Mouse (Mus musculus) testis, adult 2 months (tissue): Measurements from ENCODE around the gene Fmnl1. TPM values are rescaled to one million over a fixed set of nuclear protein-coding genes. Genes with fewer than 3 reads are reported as not detected.

Experiments
- H3K27ac ChIP-seq: fragments of 200-500 bp; 2 replicates; pipeline ENCODE4 v1.5.1; 2012; ENCODE audit warnings: low read depth, low read length; ENCODE audit not compliant: control insufficient read depth, insufficient read depth
- H3K27me3 ChIP-seq: fragments of 200-500 bp; 2 replicates; pipeline ENCODE4 v1.6.1; 2012; ENCODE audit warnings: mild to moderate bottlenecking, low read length, moderate library complexity; ENCODE audit not compliant: control insufficient read depth, insufficient read depth
- H3K36me3 ChIP-seq: fragments of 200-500 bp; 2 replicates; pipeline ENCODE4 v1.6.1; 2012; ENCODE audit warnings: mild to moderate bottlenecking, low read length; ENCODE audit not compliant: control insufficient read depth, insufficient read depth
- H3K4me1 ChIP-seq: fragments of 200-500 bp; 2 replicates; pipeline ENCODE4 v1.6.1; 2012; ENCODE audit warnings: low read length; ENCODE audit not compliant: control insufficient read depth, insufficient read depth
- H3K4me3 ChIP-seq: fragments of 200-500 bp; 2 replicates; pipeline ENCODE4 v1.5.1; 2012; ENCODE audit warnings: low read depth, mild to moderate bottlenecking, low read length, moderate library complexity, mixed read lengths; ENCODE audit not compliant: control insufficient read depth
- CTCF ChIP-seq: fragments of 200-500 bp; IDR thresholded peaks from 2 replicates; pipeline ENCODE4 v1.5.1; 2012; ENCODE audit warnings: low read depth, mild to moderate bottlenecking, inconsistent platforms, low read length, moderate library complexity; ENCODE audit not compliant: control insufficient read depth, insufficient read depth, insufficient replicate concordance
- POLR2A ChIP-seq: fragments of 200-500 bp; IDR thresholded peaks from 2 replicates; pipeline ENCODE4 v1.6.1; 2012; ENCODE audit warnings: low read depth, mild to moderate bottlenecking, inconsistent platforms, low read length, moderate library complexity; ENCODE audit not compliant: control insufficient read depth
- polyA plus RNA-seq: library from polyadenylated mRNA; depleted of rRNA; stranded (reverse); fragments of >200 nt; gene quantifications from 2 replicates; pipeline ENCODE4 v1.2.3, GENCODE M21; 2012

Gene Fmnl1
- polyA plus RNA-seq, 1 experiment, result 21.6 TPM

DNA sequence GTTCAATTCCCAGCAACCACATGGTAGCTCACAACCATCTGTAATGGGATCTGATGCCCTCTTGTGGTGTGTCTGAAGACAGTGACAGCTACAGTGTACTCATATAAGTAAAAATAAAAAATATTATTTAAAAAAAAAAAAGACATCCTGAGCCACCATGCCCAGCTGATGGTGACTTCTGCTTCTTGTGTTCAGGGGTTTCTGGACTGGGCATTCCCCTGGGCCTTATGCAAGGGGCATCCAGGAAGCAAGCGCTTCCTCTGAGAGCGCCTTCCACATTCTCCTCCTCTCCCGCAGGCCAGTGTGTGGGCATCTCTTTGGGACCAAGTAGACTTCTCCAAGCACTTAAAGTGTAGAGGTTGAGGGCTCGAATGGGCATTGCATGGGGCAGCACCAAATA is 24.5 kb upstream of the Fmnl1 start:
- Histone ChIP-seq H3K4me1 (peaks cover 16% of the 10 kb centered on the region), H3K36me3 (no peaks in the 10 kb centered on the region), H3K4me3 (no peak overlapping the region), H3K27me3 (no peaks in the 10 kb centered on the region), H3K27ac (no peak overlapping the region)
- TF ChIP-seq POLR2A (no peak), CTCF (no peak)

DNA sequence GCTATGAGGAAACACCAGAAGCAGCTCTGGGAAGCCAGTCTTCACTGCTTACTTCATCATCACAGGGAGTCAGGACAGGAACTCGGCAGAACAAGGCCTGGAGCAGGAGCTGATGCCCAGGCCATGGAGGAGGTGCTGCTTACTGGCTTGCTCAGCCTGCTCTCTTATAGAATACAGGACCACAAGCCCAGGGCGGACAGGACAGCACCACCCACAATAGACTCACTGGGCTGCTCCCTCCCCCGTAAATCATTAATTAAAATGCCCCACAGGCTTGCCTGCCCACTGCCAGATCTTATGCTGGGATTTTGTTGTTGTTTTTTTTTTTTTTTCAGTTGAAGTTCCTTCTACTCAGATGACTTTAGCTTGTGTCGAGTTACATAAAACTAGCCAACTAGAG is 23.1 kb upstream of the Fmnl1 start:
- no peaks in the 10 kb centered on the region for H3K27me3 ChIP-seq

DNA sequence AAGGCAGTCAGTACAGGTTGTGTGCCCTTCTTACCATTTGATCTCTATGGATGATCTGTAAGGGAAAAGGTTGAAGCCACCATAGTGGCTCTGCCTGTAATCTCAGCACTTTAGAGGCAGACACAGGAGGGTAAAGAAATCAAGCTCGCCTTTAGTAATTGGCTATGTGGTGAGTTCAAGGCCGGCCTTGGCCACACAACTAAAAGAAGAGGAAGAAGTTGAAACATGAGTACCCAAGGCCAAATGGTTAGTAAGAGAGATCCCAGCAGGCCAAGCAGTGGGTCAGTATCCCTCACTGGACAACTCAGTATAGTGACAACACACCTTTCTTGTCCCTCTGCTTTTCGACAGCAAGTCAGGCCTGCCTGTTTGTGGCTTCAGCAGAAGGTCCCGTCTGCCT is 21.1 kb upstream of the Fmnl1 start:
- Histone ChIP-seq H3K36me3 (no peaks in the 10 kb centered on the region), H3K4me1 (peaks cover 4% of the 10 kb centered on the region), H3K4me3 (no peak overlapping the region), H3K27me3 (no peaks in the 10 kb centered on the region), H3K27ac (no peak overlapping the region)
- no peak for TF ChIP-seq POLR2A
- no peak for TF ChIP-seq CTCF

More for the DNA sequence above, 23.1 kb upstream of the Fmnl1 start:
- Histone ChIP-seq H3K27ac (no peak overlapping the region), H3K36me3 (no peaks in the 10 kb centered on the region), H3K4me1 (peaks cover 7% of the 10 kb centered on the region), H3K4me3 (no peak overlapping the region)
- no peak for TF ChIP-seq CTCF
- TF ChIP-seq POLR2A, result no peak

DNA sequence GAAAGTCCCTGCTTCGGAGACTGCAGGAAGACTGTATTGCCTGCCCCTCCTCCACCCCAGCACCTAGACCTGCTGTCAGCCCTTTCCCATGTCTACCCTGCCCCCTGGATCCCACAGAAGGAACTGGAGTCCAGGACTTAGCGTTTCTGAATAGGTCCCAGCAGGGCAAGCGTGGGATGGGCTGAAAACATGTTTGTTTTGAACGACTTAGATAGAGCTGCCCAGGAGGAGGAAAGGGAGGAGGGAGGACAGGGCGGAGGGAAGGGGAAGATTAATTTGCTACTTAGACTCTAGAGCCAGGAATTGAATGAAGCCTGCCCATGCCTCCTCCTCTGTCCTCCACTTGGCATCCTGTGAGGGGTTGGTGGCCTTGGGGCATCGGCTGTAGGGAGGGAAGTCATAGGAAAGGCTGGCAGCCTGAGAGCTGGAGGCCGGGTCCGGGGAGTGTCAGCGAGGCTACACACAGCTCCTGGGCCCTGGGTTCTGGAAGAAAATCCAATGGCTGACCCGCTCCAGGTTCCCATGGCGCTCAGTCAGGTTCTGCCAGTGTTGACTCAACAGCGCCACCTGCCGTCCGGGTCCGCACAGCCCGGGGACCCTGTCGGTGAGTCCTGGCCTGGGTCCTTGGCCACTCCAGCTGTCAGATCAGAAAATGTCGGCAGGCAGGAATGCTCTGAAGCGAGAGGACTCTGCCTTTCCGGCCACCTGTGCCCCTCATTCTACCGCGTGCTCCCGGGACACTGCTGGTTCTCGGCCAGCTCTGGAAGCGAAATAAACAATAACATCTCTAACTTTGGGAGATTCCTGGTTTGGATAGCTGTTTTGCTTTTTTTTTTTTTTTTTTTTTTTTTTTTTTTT is 12.1 kb upstream of the Fmnl1 start:
- H3K36me3 ChIP-seq, result no peaks in the 10 kb centered on the region
- H3K27me3 ChIP-seq, result no peaks in the 10 kb centered on the region
- H3K4me1 ChIP-seq, result peaks cover 9% of the 10 kb centered on the region
- peak; percentile 39; the same call in 1 of the 2 replicates for TF ChIP-seq POLR2A
- peak; percentile 98 for TF ChIP-seq CTCF
- peak overlapping the region; percentile 73 for H3K27ac ChIP-seq
- H3K4me3 ChIP-seq, result peak overlapping the region; percentile 74

DNA sequence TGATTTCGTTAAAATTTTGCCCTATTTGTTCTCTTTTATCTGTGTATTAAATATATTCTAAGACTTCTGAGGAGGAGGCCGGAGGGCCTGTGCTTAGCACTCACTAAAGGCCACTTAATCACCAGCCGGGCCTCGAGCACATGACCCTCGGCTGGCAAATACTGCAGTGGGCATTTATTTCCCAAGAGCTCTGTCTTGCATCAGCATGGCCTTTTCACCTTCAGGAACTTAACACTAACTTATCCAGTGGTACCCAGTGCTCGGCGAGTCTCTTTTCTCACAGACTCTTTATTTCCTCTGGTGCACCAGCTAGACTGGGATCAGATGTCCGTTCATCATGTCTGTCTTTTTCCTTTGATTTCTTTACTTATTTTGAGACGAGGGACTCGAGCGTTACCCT is 10.2 kb upstream of the Fmnl1 start:
- no peaks in the 10 kb centered on the region for H3K27me3 ChIP-seq

DNA sequence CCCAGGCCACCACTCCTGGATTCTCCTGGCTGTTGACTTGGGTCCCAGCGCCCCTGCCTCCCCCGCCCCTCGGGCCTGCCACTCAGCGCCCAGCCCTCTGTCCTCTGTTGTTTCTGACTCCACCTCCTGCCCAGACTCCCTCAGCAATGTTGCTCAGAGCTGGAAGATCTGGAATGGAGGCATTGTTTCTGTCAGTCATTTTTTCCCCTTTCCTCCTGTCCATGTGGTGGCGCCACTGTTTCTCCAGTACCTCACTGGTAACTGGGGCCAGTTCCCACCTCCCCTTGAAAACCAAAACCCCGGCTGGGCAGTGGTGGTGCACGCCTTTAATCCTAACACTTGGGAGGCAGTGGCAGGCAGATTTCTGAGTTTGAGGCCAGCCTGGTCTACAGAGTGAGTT is 9.5 kb upstream of the Fmnl1 start:
- H3K36me3 ChIP-seq, result no peaks in the 10 kb centered on the region
- no peak overlapping the region for H3K27ac ChIP-seq
- peaks cover 11% of the 10 kb centered on the region for H3K4me1 ChIP-seq
- TF ChIP-seq CTCF, result no peak
- no peak for TF ChIP-seq POLR2A
- H3K27me3 ChIP-seq, result no peaks in the 10 kb centered on the region
- no peak overlapping the region for H3K4me3 ChIP-seq

More for the DNA sequence above, 10.2 kb upstream of the Fmnl1 start:
- Histone ChIP-seq H3K27ac (no peak overlapping the region), H3K4me3 (no peak overlapping the region), H3K36me3 (no peaks in the 10 kb centered on the region), H3K4me1 (peaks cover 11% of the 10 kb centered on the region)
- TF ChIP-seq CTCF, result no peak
- no peak for TF ChIP-seq POLR2A

DNA sequence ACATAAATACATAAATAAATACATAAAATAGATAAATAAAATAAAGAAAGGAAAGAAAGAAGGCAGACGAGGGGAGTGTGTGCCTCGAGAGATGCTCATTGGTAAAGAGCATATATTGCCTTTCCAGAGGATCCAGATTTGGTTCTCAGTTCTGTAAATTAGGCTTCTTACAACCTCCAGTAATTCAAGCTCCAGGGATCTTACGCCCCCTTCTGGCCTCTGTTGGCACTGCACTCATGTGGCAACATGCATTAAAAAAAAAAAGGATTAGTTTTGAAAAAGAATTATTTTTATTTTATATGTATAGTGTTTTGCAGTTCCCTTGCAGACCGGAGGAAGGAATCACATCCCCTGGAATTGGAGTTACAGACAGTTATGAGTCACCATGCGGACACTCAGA is 8.8 kb upstream of the Fmnl1 start:
- Histone ChIP-seq H3K27me3 (no peaks in the 10 kb centered on the region), H3K4me3 (no peak overlapping the region), H3K36me3 (no peaks in the 10 kb centered on the region), H3K4me1 (peaks cover 11% of the 10 kb centered on the region), H3K27ac (no peak overlapping the region)
- TF ChIP-seq CTCF (peak; percentile 16; the same call in 1 of the 2 replicates), POLR2A (no peak)
